Mouse (Mus musculus) gonadal fat pad, adult 2 months (tissue): ENCODE data around the gene Ggta1. TPM values are rescaled to one million over a fixed set of nuclear protein-coding genes. Genes with fewer than 3 reads are reported as not detected.
A peak's percentile ranks its signal among the peaks of the same experiment; 100 is the strongest.
"Not testable (repeated sequence)": the region's sequence is repeated elsewhere in the genome, so short reads cannot be mapped to it uniquely, and the experiment has no call there.

Experiments
- DNase-seq: peaks from one replicate; pipeline ENCODE4 v3.0.0-alpha.2; 2012; ENCODE audit warnings: low read depth
- polyA plus RNA-seq: library from polyadenylated mRNA; depleted of rRNA; stranded (reverse); fragments of >200 nt; gene quantifications from 2 replicates; pipeline ENCODE4 v1.2.3, GENCODE M21; 2012

The Ggta1 gene
- polyA plus RNA-seq, 1 experiment = 37.9 TPM

GRCm38 (mm10) chr2:35461131-35461947 is 1.7 kb downstream of the Ggta1 start:
- DNase-seq = no peak

- no peak for DNase-seq
Observed at GRCm38 (mm10) chr2:35460378-35460880, 2.6 kb downstream of the Ggta1 start.

GRCm38 (mm10) chr2:35459316-35459715 is 3.7 kb downstream of the Ggta1 start:
- DNase-seq = no peak

- no peak for DNase-seq
Observed at GRCm38 (mm10) chr2:35458421-35458820, 4.6 kb downstream of the Ggta1 start.

GRCm38 (mm10) chr2:35453736-35454135 is 9.3 kb downstream of the Ggta1 start:
- no peak for DNase-seq

GRCm38 (mm10) chr2:35452695-35453094 is 10.3 kb downstream of the Ggta1 start:
- DNase-seq = not testable (repeated sequence)

- DNase-seq = no peak
Observed at GRCm38 (mm10) chr2:35451484-35452050, 11.5 kb downstream of the Ggta1 start.

- DNase-seq = no peak
Observed at GRCm38 (mm10) chr2:35450856-35451255, 12.2 kb downstream of the Ggta1 start.

GRCm38 (mm10) chr2:35449687-35450622 is 13.1 kb downstream of the Ggta1 start:
- no peak for DNase-seq

- no peak for DNase-seq
Observed at GRCm38 (mm10) chr2:35448914-35449670, 13.9 kb downstream of the Ggta1 start.

- no peak for DNase-seq
Observed at GRCm38 (mm10) chr2:35448215-35448913, 14.7 kb downstream of the Ggta1 start.

- DNase-seq = no peak
Observed at GRCm38 (mm10) chr2:35447453-35447852, 15.6 kb downstream of the Ggta1 start.

- DNase-seq = no peak
Observed at GRCm38 (mm10) chr2:35446798-35447197, 16.2 kb downstream of the Ggta1 start.

GRCm38 (mm10) chr2:35446300-35446699 is 16.7 kb downstream of the Ggta1 start:
- DNase-seq = no peak

- DNase-seq = peak; percentile 96
Observed at GRCm38 (mm10) chr2:35445610-35446009, 17.4 kb downstream of the Ggta1 start.

GRCm38 (mm10) chr2:35444764-35445262 is 18.2 kb downstream of the Ggta1 start:
- DNase-seq = no peak

- DNase-seq = no peak
Observed at GRCm38 (mm10) chr2:35443981-35444763, 18.9 kb downstream of the Ggta1 start.

- no peak for DNase-seq
Observed at GRCm38 (mm10) chr2:35443325-35443724, 19.7 kb downstream of the Ggta1 start.

GRCm38 (mm10) chr2:35442079-35442478 is 21.0 kb downstream of the Ggta1 start:
- no peak for DNase-seq

GRCm38 (mm10) chr2:35441419-35441818 is 21.6 kb downstream of the Ggta1 start:
- no peak for DNase-seq
